Comparison of ENCODE assay signal across 10 mouse cellular contexts in genomic region chr10:78747035-78747721, GRCm38 (mm10). TPM values are rescaled to one million over a fixed set of nuclear protein-coding genes. Genes with fewer than 3 reads are reported as not detected.
DNase-seq lines count a peak whose midpoint lies in the region; ATAC-seq and TF ChIP-seq lines count a peak whose summit lies in the region.
"Had no signal": no experiment of that assay in that cellular context is flagged by ENCODE, and none has a peak within 500 bp of the region (broad histone marks: within the 10 kb centered on the region; RNA-seq: fewer than 3 reads in every experiment).

No protein-coding gene starts in this region.

- H3K4me2 ChIP-seq in hindbrain, embryonic 13.5 days = peak overlapping the region; percentile 67
- H3K4me2 ChIP-seq in lung, embryonic 16.5 days (ENCODE audit: low read depth, low read length) = peak overlapping the region; percentile 58

- peak; percentile 1 to 7 for DNase-seq in heart, adult 18-20 months
- DNase-seq in heart, postnatal 25 days (ENCODE audit: low spot score) = no peak
- DNase-seq in ES-E14 (ENCODE audit: low read depth, low spot score) = peak; percentile 92
- DNase-seq in embryonic facial prominence, embryonic 10.5 days (ENCODE audit: low spot score) = peak; percentile 65
- peak; percentile 43 for DNase-seq in right cerebral cortex, postnatal 4 days
- no peak for DNase-seq in thymus, postnatal 25 days

- H3K4me3 ChIP-seq in ES-E14 (ENCODE audit: insufficient read depth in 1 of 2, low read depth in 1 of 2, low read length in 2 of 2, poor library complexity in 1 of 2, severe bottlenecking in 1 of 2) = peak overlapping the region; percentile 27 to 54
- H3K4me3 ChIP-seq in embryonic facial prominence, embryonic 10.5 days = peak overlapping the region; percentile 54
- H3K4me3 ChIP-seq in hindbrain, embryonic 13.5 days = peak overlapping the region; percentile 44
- H3K4me3 ChIP-seq in lung, embryonic 16.5 days (ENCODE audit: low read length) = peak overlapping the region; percentile 38

- H3K9ac ChIP-seq in ES-E14 (ENCODE audit: insufficient read depth, low read depth, low read length, poor library complexity, severe bottlenecking) = no peak overlapping the region
- peak overlapping the region; percentile 68 for H3K9ac ChIP-seq in hindbrain, embryonic 13.5 days
- peak overlapping the region; percentile 3; the same call in 1 of the 2 replicates for H3K9ac ChIP-seq in lung, embryonic 16.5 days (ENCODE audit: low read length)

- H3K27me3 ChIP-seq in embryonic facial prominence, embryonic 10.5 days (replicated peaks; ENCODE audit: low read depth, poor library complexity, severe bottlenecking) = peaks cover 26% of the 10 kb centered on the region
- peaks cover 17% of the 10 kb centered on the region for H3K27me3 ChIP-seq in hindbrain, embryonic 13.5 days
- no peaks in the 10 kb centered on the region for H3K27me3 ChIP-seq in lung, embryonic 16.5 days (ENCODE audit: control insufficient read depth, insufficient read depth, low read depth, low read length)

- intact Hi-C loops in heart, postnatal 25 days (cut with DNase I) = no loop called here

- 1% methylated on average over 27 of the region's 27 CpGs for WGBS in embryonic facial prominence, embryonic 10.5 days
- WGBS in hindbrain, embryonic 13.5 days = 2% methylated on average over 27 of the region's 27 CpGs
- 2% methylated on average over 27 of the region's 27 CpGs for WGBS in lung, embryonic 16.5 days

- in situ Hi-C loops in ES-E14 (cut with MboI; ENCODE audit: low sequenced_read_pairs in 2 of 2, unreplicated experiment in 2 of 2) = loop anchor here in 1 of 2 experiments (10.0 kb wide), 1 partner anchor 112 kb away; no protein-coding TSS in a partner anchor

- H3K27ac ChIP-seq in ES-E14 (ENCODE audit: insufficient read depth, low read depth, low read length, poor library complexity, severe bottlenecking) = no peak overlapping the region
- H3K27ac ChIP-seq in embryonic facial prominence, embryonic 10.5 days (replicated peaks) = peak overlapping the region; percentile 54; the same call in 1 of the 2 replicates
- no peak overlapping the region for H3K27ac ChIP-seq in hindbrain, embryonic 13.5 days
- H3K27ac ChIP-seq in lung, embryonic 16.5 days (ENCODE audit: low read length) = no peak overlapping the region

- peaks cover 0 to 8% of the 10 kb centered on the region in 2 experiments; a peak in 1 of 4 replicates for H3K4me1 ChIP-seq in ES-E14 (ENCODE audit: control insufficient read depth in 2 of 2, insufficient read depth in 2 of 2, low read length in 2 of 2, poor library complexity in 1 of 2)
- H3K4me1 ChIP-seq in embryonic facial prominence, embryonic 10.5 days = peaks cover 39% of the 10 kb centered on the region
- peaks cover 16% of the 10 kb centered on the region for H3K4me1 ChIP-seq in hindbrain, embryonic 13.5 days (replicated peaks)
- H3K4me1 ChIP-seq in lung, embryonic 16.5 days (replicated peaks; ENCODE audit: control insufficient read depth, insufficient read depth, low read length) = peaks cover 9% of the 10 kb centered on the region; the same call in 1 of the 2 replicates

- H3K36me3 ChIP-seq in ES-E14 (ENCODE audit: control insufficient read depth, insufficient read depth, low read length, poor library complexity, severe bottlenecking) = no peaks in the 10 kb centered on the region
- H3K36me3 ChIP-seq in embryonic facial prominence, embryonic 10.5 days (replicated peaks) = no peaks in the 10 kb centered on the region
- H3K36me3 ChIP-seq in hindbrain, embryonic 13.5 days = no peaks in the 10 kb centered on the region
- no peaks in the 10 kb centered on the region for H3K36me3 ChIP-seq in lung, embryonic 16.5 days (ENCODE audit: control insufficient read depth, insufficient read depth, low read length)
- H3K36me3 ChIP-seq: G1E had no signal

- no peaks in the 10 kb centered on the region for H3K9me3 ChIP-seq in ES-E14 (ENCODE audit: control insufficient read depth, insufficient read depth, low read depth, low read length)
- H3K9me3 ChIP-seq in embryonic facial prominence, embryonic 10.5 days = no peaks in the 10 kb centered on the region
- H3K9me3 ChIP-seq in hindbrain, embryonic 13.5 days = no peaks in the 10 kb centered on the region
- H3K9me3 ChIP-seq in lung, embryonic 16.5 days (ENCODE audit: control insufficient read depth, low read length) = no peaks in the 10 kb centered on the region

- ATAC-seq in hindbrain, embryonic 13.5 days (ENCODE audit: low FRiP score) = peak; percentile 86
- ATAC-seq in lung, embryonic 16.5 days (ENCODE audit: low read depth) = peak; percentile 76

TF ChIP-seq in ES-E14, 5 proteins besides CTCF, POLR2A, EP300 and RAD21:
- TF ChIP-seq CHD2 (IDR thresholded peaks at IDR 0.05; ENCODE audit: low read depth, low read length) (no peak), ZNF384 (IDR thresholded peaks at IDR 0.05; ENCODE audit: low read depth, low read length) (no peak), MAFK (IDR thresholded peaks at IDR 0.05; ENCODE audit: insufficient read depth, low read depth, low read length) (no peak), HCFC1 (IDR thresholded peaks at IDR 0.05; ENCODE audit: borderline replicate concordance, insufficient read depth, low read length) (peak; percentile 26; the same call in 1 of the 2 replicates)

RNA-seq across cellular contexts. Expression of gene Ccdc105, which starts 5.7 kb away (rescaled TPM):
- not detected for total RNA-seq in heart, adult 18-20 months (2021)
- not detected for total RNA-seq in heart, postnatal 25 days (2021)
- total RNA-seq in ES-E14 (2012; rRNA removed) = 0.21 and 0.31 TPM in 2 replicates
- 0.13 and 0.16 TPM in 2 replicates for polyA plus RNA-seq in embryonic facial prominence, embryonic 10.5 days (2016; fragmentation: Nextera tagmentation; extraction: Ambion mirVana)
- polyA plus RNA-seq in hindbrain, embryonic 13.5 days (2015; fragmentation: Nextera tagmentation; extraction: Ambion mirVana) = 0.19 and 0.48 TPM in 2 replicates
- 0.16 TPM in 2 replicates for polyA plus RNA-seq in lung, embryonic 16.5 days (2015; fragmentation: Nextera tagmentation; extraction: Ambion mirVana)
- total RNA-seq: G1E; gastrocnemius, postnatal 4 days had no signal
- polyA plus RNA-seq: G1E had no signal

RNA-seq across cellular contexts. Expression of gene Casp14, which starts 29.1 kb away (rescaled TPM):
- total RNA-seq in heart, adult 18-20 months (2021) = not detected
- total RNA-seq in heart, postnatal 25 days (2021) = not detected
- total RNA-seq in ES-E14 (2012; rRNA removed) = 0.13 and 0.16 TPM in 2 replicates
- not detected in 2 replicates for polyA plus RNA-seq in embryonic facial prominence, embryonic 10.5 days (2016; fragmentation: Nextera tagmentation; extraction: Ambion mirVana)
- not detected in 2 replicates for polyA plus RNA-seq in hindbrain, embryonic 13.5 days (2015; fragmentation: Nextera tagmentation; extraction: Ambion mirVana)
- 0.21 TPM in 1 of 2 replicates, not detected in the other for polyA plus RNA-seq in lung, embryonic 16.5 days (2015; fragmentation: Nextera tagmentation; extraction: Ambion mirVana)
- total RNA-seq: G1E; gastrocnemius, postnatal 4 days had no signal
- polyA plus RNA-seq: G1E had no signal

RNA-seq across cellular contexts. Expression of gene Slc1a6, which starts 33.1 kb away (rescaled TPM):
- not detected for total RNA-seq in heart, adult 18-20 months (2021)
- total RNA-seq in heart, postnatal 25 days (2021) = not detected
- total RNA-seq in ES-E14 (2012; rRNA removed) = 1.7 TPM in 2 replicates
- polyA plus RNA-seq in embryonic facial prominence, embryonic 10.5 days (2016; fragmentation: Nextera tagmentation; extraction: Ambion mirVana) = 1.2 and 1.4 TPM in 2 replicates
- polyA plus RNA-seq in hindbrain, embryonic 13.5 days (2015; fragmentation: Nextera tagmentation; extraction: Ambion mirVana) = 8.3 and 9.8 TPM in 2 replicates
- polyA plus RNA-seq in lung, embryonic 16.5 days (2015; fragmentation: Nextera tagmentation; extraction: Ambion mirVana) = 0.63 and 0.83 TPM in 2 replicates
- polyA plus RNA-seq: G1E had no signal

Comparison
In these comparisons a context has a peak if more than half of its experiments do, and no peak if none do; other contexts are left out.
1. DNase-seq: peak in heart, adult 18-20 months (2 of 2), ES-E14 (single experiment), embryonic facial prominence, embryonic 10.5 days (single experiment) and right cerebral cortex, postnatal 4 days (single experiment); none in heart, postnatal 25 days (single experiment) and thymus, postnatal 25 days (single experiment).
2. Peak in every context shown above with its lines, with median percentiles within 50 percentile points of each other: H3K4me3 ChIP-seq.